Comparison of ENCODE assay signal across 38 mouse cellular contexts in genomic region chr1:86452713-86453112, GRCm38 (mm10). TPM values are rescaled to one million over a fixed set of nuclear protein-coding genes. Genes with fewer than 3 reads are reported as not detected.
"Had no signal": no experiment of that assay in that cellular context is flagged by ENCODE, and none has a peak within 500 bp of the region (broad histone marks: within the 10 kb centered on the region; RNA-seq: fewer than 3 reads in every experiment).

No protein-coding gene starts in this region.

- ATAC-seq: forebrain, embryonic 13.5 days; forebrain, embryonic 14.5 days; forebrain, embryonic 15.5 days; forebrain, embryonic 16.5 days; forebrain, postnatal 0 days had no signal

- H3K27me3 ChIP-seq: embryonic facial prominence, embryonic 12.5 days; embryonic facial prominence, embryonic 13.5 days; embryonic facial prominence, embryonic 15.5 days; forebrain, embryonic 12.5 days; forebrain, embryonic 13.5 days; forebrain, embryonic 15.5 days had no signal

- H3K9me3 ChIP-seq: embryonic facial prominence, embryonic 10.5 days; embryonic facial prominence, embryonic 12.5 days; embryonic facial prominence, embryonic 13.5 days; embryonic facial prominence, embryonic 15.5 days; forebrain, embryonic 10.5 days; forebrain, embryonic 12.5 days; forebrain, embryonic 13.5 days; forebrain, embryonic 15.5 days had no signal

- H3K36me3 ChIP-seq: embryonic facial prominence, embryonic 10.5 days; embryonic facial prominence, embryonic 12.5 days; embryonic facial prominence, embryonic 13.5 days; embryonic facial prominence, embryonic 15.5 days; forebrain, embryonic 10.5 days; forebrain, embryonic 12.5 days; forebrain, embryonic 15.5 days had no signal

- H3K27ac ChIP-seq: embryonic facial prominence, embryonic 10.5 days; embryonic facial prominence, embryonic 12.5 days; embryonic facial prominence, embryonic 13.5 days; embryonic facial prominence, embryonic 15.5 days; forebrain, embryonic 10.5 days; forebrain, embryonic 12.5 days; forebrain, embryonic 13.5 days; forebrain, embryonic 15.5 days; heart, adult 2 months had no signal

- DNase-seq: cerebellum, adult 9-10 months; cerebellum, adult 9-11 months; cerebellum, postnatal 10 days; cerebellum, postnatal 14 days; cerebellum, postnatal 25 days; cerebellum, postnatal 36 days; embryo, embryonic 11 days; forebrain, postnatal 0 days; gastrocnemius, adult 2 months; gastrocnemius, postnatal 10 days; gastrocnemius, postnatal 14 days; gastrocnemius, postnatal 25 days; gastrocnemius, postnatal 36 days; heart, adult 11 months; heart, adult 18-20 months; heart, adult 2 months had no signal

- H3K4me2 ChIP-seq: embryonic facial prominence, embryonic 12.5 days; embryonic facial prominence, embryonic 13.5 days; embryonic facial prominence, embryonic 15.5 days; forebrain, embryonic 12.5 days; forebrain, embryonic 13.5 days; forebrain, embryonic 15.5 days had no signal

- H3K9ac ChIP-seq: embryonic facial prominence, embryonic 12.5 days; embryonic facial prominence, embryonic 13.5 days; embryonic facial prominence, embryonic 15.5 days; forebrain, embryonic 12.5 days; forebrain, embryonic 13.5 days; forebrain, embryonic 15.5 days; forebrain, postnatal 0 days had no signal

- H3K4me3 ChIP-seq: embryonic facial prominence, embryonic 10.5 days; embryonic facial prominence, embryonic 12.5 days; embryonic facial prominence, embryonic 13.5 days; embryonic facial prominence, embryonic 15.5 days; erythroblast, embryonic 14.5 days; forebrain, embryonic 10.5 days; forebrain, embryonic 12.5 days; forebrain, embryonic 13.5 days; forebrain, embryonic 15.5 days; gastrocnemius, adult 2 months; heart, adult 2 months had no signal

RNA-seq across cellular contexts. Expression of gene Tex44, which starts 26.6 kb away (rescaled TPM):
- total RNA-seq: common myeloid progenitor, adult 5-6 weeks; gastrocnemius, adult 18-20 months; gastrocnemius, adult 2 months; gastrocnemius, adult 8-10 months; gastrocnemius, postnatal 10 days; gastrocnemius, postnatal 14 days; gastrocnemius, postnatal 25 days; gastrocnemius, postnatal 36 days; gastrocnemius, postnatal 4 days; granulocyte monocyte progenitor cell, adult 5-6 weeks; heart, adult 18-20 months; heart, adult 2 months; heart, adult 8-10 months had no signal
- polyA plus RNA-seq: cortical plate, adult 2 months; embryonic facial prominence, embryonic 10.5 days; embryonic facial prominence, embryonic 11.5 days; embryonic facial prominence, embryonic 12.5 days; embryonic facial prominence, embryonic 13.5 days; embryonic facial prominence, embryonic 14.5 days; embryonic facial prominence, embryonic 15.5 days; erythroblast, embryonic 14.5 days; forebrain, embryonic 10.5 days; forebrain, embryonic 11.5 days; forebrain, embryonic 12.5 days; forebrain, embryonic 13.5 days; forebrain, embryonic 14.5 days; forebrain, embryonic 15.5 days; forebrain, embryonic 16.5 days; forebrain, postnatal 0 days; frontal cortex, adult 2 months had no signal

RNA-seq across cellular contexts. Expression of gene Nmur1, which starts 26.7 kb away (rescaled TPM):
- total RNA-seq: common myeloid progenitor, adult 5-6 weeks; gastrocnemius, adult 18-20 months; gastrocnemius, adult 2 months; gastrocnemius, adult 8-10 months; gastrocnemius, postnatal 10 days; gastrocnemius, postnatal 14 days; gastrocnemius, postnatal 25 days; gastrocnemius, postnatal 36 days; gastrocnemius, postnatal 4 days; granulocyte monocyte progenitor cell, adult 5-6 weeks; heart, adult 18-20 months; heart, adult 2 months; heart, adult 8-10 months had no signal
- polyA plus RNA-seq: embryonic facial prominence, embryonic 11.5 days; embryonic facial prominence, embryonic 12.5 days; embryonic facial prominence, embryonic 13.5 days; embryonic facial prominence, embryonic 14.5 days; embryonic facial prominence, embryonic 15.5 days; erythroblast, embryonic 14.5 days; forebrain, embryonic 11.5 days; forebrain, embryonic 12.5 days; forebrain, embryonic 13.5 days; forebrain, embryonic 14.5 days; forebrain, embryonic 16.5 days; heart, adult 2 months had no signal
